Mouse (Mus musculus): ENCODE measurements around the gene Gm9573.
A peak's percentile ranks its signal among the peaks of the same experiment; 100 is the strongest.

The Gm9573 gene

DNA sequence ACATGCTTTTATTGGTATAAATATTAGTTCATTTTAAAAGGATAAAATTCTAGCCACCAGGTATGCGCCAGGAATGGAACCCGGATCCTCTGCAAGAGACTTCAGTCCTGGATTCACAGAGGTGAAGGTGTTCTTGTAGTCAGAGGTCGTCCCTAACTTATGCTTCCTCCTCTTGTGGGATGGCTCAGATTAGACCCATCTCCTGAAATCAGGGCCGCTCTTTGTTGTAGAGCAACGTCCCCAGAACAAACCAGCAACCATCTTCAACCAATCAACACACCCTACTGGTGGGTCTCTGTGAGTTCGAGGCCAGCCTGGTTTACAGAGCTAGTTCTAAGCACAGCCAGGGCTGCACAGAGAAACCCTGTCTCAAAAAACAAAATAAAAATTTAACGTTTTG lies 32.0 kb downstream of the Gm9573 start:
- no peak for DNase-seq (ENCODE audit: low read depth, low spot score)

DNA sequence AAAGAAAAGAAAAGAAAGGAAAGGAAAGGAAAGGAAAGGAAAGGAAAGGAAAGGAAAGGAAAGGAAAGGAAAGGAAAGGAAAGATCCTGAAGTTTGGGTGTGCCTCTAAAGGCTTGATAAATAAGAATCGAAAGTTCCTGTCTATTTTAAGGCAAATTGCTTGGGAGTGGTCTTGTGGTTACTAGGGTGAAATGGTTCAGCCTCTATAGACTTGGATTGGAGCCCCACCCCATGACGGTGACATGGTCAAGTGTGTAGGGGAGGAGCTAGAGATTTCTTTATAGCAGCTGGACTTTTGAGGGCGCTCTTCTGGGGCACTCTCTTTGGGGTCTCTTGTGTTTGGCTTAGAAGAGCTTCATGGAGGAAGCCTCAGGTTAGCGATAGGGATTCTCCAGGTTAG lies 32.7 kb downstream of the Gm9573 start:
- no peak for DNase-seq (ENCODE audit: low read depth, low spot score)

GRCm38 (mm10) chr17:35592131-35592530 lies 34.3 kb downstream of the Gm9573 start:
- DNase-seq (ENCODE audit: low read depth, low spot score), result no peak

DNA sequence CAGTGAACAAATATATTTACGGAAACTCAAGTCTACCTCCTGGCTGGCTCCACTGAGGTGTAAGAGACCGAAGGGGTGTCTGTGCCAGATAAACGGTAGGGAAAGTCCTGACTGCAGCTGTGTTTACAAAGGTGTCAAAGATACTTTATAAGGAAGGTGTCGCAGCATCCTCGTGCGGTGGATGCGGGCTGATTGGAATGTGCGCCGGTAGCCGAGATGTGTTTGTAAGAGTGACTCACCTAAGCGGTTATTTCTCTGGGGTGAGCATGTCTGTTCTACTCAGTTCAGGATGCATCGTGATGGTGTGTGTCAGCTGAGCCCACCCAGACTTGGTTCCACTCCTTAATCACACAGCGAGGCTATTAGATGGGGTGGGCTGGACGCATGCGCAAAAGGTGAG lies 34.7 kb downstream of the Gm9573 start:
- DNase-seq (ENCODE audit: low read depth, low spot score), result no peak

- no peak for DNase-seq (ENCODE audit: low read depth, low spot score)
These were observed 35.2 kb downstream of the Gm9573 start for GRCm38 (mm10) chr17:35591219-35591578.

DNA sequence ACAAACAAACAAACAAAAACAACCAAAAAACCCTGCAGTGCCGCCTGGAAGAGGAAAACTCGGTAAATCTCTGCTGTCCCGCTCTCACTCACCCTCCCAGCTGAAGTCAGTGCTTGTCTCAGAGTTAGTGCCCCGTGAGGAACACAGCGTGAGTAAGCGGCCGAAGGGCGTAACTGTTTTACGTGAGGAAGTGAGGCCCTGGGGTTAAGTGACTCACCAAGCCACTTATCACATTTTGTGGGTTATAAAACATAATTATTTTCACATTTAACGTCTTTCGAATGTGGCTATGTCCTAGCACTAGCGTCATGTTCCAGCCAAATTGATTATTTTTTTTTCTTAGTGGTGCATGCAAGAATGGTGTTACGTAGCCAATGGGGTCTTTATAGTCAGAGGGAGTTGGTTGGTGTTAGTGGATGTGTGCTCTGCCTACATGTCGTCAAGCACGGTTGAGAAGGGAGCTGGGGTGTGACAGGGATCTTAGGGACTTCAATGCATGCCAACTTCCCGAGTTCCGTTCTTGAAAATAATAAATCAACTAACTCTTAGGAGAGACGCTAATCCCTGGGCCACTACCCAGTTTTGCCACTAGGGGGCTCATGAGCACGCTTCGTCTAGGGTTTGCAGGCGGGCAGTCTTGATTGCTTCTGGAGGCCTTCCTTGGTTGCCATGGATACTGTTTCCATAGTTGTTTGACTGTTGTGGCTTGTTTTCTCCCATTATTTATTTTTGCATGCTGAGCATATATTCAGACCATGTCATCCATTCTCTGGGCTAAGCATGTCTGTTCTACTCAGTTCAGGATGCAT lies 35.8 kb downstream of the Gm9573 start:
- peak; percentile 78 for DNase-seq (ENCODE audit: low read depth, low spot score)

GRCm38 (mm10) chr17:35588387-35588786 lies 38.0 kb downstream of the Gm9573 start:
- DNase-seq (ENCODE audit: low read depth, low spot score), result no peak

- no peak for DNase-seq (ENCODE audit: low read depth, low spot score)
These were observed 39.1 kb downstream of the Gm9573 start for GRCm38 (mm10) chr17:35587291-35587690.

DNA sequence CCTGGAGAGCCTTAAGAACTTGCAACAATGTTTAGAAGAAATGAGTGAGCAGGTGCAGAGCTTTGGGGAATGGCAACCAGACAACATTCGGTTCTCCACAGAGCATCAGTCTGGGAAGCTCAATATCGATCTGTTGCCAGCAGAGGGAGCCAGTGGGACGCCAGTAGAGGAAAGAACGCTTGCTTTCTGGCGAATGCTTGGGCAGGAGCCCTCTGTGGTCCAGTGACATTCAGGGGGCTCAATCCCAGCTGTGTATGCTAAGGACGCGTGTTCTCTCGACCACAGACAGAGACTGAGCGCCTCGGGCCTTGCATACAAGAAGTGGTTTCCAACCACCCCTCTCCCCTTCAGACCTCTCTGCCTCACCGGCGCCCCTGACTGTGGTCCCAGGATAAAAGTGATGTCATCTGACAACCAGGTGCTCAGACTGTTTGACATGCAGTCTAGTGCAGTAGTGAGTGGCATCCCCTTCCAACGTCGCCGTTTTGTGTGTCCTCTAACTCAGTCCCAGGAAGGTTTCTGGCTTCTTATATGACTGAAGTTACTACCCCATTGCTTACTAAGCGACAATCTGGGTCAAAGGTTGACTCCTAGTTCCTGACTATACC lies 42.0 kb downstream of the Gm9573 start:
- DNase-seq (ENCODE audit: low read depth, low spot score), result peak; percentile 67

- peak; percentile 31 for DNase-seq (ENCODE audit: low read depth, low spot score)
These were observed 43.5 kb downstream of the Gm9573 start for GRCm38 (mm10) chr17:35582900-35583299.

- peak; percentile 89 for DNase-seq (ENCODE audit: low read depth, low spot score)
These were observed 48.2 kb downstream of the Gm9573 start for GRCm38 (mm10) chr17:35578211-35578610.

DNA sequence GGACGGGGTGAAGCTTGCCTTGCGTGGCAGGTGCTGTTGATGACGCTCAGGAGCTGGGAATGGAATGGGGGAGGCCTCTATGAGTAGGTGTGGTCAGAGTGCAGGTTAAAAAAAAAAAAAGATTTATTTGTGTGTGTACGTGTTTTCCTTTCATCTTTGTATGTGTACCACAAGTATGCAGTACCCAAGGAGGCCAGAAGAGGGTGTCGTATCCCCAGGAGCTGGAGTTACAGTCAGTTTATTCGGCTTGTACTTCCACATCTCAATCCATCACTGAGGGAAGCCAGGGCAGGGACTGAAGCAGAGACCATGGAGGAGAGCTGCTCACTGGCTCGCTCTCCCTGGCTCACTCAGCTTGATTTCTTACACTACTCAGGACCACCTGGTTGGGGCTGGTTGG lies 55.0 kb downstream of the Gm9573 start:
- no peak for DNase-seq (ENCODE audit: low read depth, low spot score)

DNA sequence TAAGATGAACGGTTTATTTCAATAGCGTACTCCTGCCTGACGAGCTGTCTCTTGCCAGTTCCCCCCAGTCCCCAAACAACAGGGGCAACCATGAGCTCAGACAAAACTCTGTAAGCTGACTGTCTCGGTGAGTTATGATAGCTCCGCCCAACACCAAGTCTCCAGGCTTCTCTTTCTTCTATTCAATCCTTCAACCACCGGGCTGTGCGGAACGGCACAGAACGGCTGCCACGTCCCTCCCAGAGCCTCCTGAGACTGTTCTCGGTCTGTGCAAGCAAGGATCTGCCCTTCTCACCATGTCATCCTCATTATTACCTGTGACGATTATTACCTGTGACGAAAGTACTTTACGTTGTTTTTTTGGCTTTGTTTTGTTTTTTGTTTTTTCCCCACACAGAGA lies 55.6 kb downstream of the Gm9573 start:
- no peak for DNase-seq (ENCODE audit: low read depth, low spot score)

GRCm38 (mm10) chr17:35569091-35569944 lies 57.1 kb downstream of the Gm9573 start:
- no peak for DNase-seq (ENCODE audit: low read depth, low spot score)
